Mouse (Mus musculus): ENCODE measurements around the gene Pigp. TPM values are rescaled to one million over a fixed set of nuclear protein-coding genes. Genes with fewer than 3 reads are reported as not detected.
A peak's percentile ranks its signal among the peaks of the same experiment; 100 is the strongest.
"Not testable (repeated sequence)": the region's sequence is repeated elsewhere in the genome, so short reads cannot be mapped to it uniquely, and the experiment has no call there.

Pigp gene
- polyA plus RNA-seq, 1 experiment from 2014 or later, result 82.0 TPM

- peaks cover 22% of the 10 kb centered on the region for H3K4me1 ChIP-seq
- H3K4me3 ChIP-seq, result no peak overlapping the region
- DNase-seq (ENCODE audit: low spot score), result no peak
- H3K36me3 ChIP-seq, result no peaks in the 10 kb centered on the region
- H3K27ac ChIP-seq, result no peak overlapping the region
- 85% methylated on average over 10 of the region's 10 CpGs for WGBS
- H3K9me3 ChIP-seq (replicated peaks), result no peaks in the 10 kb centered on the region
- no peaks in the 10 kb centered on the region for H3K27me3 ChIP-seq (ENCODE audit: low read depth, poor library complexity, severe bottlenecking)
Measured at GRCm38 (mm10) chr16:94350287-94350677, 21.4 kb downstream of the Pigp start.

DNA sequence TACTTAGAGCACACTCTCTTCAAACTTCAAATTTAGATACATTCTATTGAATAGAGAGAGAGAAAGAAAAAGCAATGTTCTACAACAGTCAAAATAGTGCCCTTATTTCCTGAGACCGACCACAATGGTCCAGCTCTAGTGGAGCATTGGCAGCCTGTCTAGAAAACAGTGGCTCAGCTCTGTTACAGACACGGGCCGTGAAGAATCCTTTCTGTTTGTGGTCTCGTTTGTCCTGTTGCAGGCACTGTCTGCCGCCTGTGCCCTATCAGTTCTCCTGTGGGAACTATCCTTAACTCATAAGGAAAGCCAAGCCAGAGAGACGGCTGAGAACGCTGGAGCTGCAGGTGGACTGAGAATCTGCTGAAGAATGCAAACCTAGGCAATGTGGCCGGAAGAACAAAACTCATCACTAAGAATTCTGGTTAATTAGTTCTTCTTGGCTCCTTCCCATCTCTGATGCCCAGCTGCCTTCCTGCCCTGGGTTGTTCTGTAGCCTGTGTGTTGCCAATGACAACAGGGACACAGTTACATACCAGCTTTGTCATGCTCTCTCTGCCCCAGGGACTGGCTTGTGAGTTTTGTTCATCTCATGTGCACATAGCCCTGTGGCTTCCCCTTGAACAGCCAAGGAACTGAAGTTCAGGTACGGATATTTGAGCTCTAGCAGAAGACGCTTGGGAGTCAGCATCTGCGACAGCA lies 21.9 kb downstream of the Pigp start:
- H3K27me3 ChIP-seq (ENCODE audit: low read depth, poor library complexity, severe bottlenecking), result no peaks in the 10 kb centered on the region
- no peaks in the 10 kb centered on the region for H3K36me3 ChIP-seq
- H3K27ac ChIP-seq, result no peak overlapping the region
- no peak overlapping the region for H3K4me3 ChIP-seq
- no peak for DNase-seq (ENCODE audit: low spot score)
- WGBS, result 80% methylated on average over 11 of the region's 11 CpGs
- H3K9me3 ChIP-seq (replicated peaks), result no peaks in the 10 kb centered on the region
- H3K4me1 ChIP-seq, result peaks cover 20% of the 10 kb centered on the region

DNA sequence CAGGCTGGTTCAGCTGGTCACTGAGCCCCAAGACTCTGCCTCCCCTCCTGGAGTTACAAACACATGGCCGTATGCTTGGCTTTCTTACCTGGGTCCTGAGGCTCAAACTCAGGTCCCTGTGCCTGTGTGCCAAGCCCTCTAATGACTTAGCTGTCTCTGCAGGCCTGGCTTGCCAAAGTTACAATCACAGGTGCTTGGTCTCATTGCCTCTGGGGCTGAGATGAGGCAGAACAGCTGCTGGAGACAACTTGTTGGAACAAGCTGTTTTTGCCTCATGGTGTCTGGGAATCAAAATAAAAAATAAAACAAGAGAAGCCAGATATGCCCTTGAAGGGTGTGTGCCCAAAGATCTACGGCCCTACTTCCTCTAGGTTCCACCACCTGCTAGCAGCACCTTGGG lies 22.9 kb downstream of the Pigp start:
- H3K9me3 ChIP-seq (replicated peaks), result no peaks in the 10 kb centered on the region
- H3K27me3 ChIP-seq (ENCODE audit: low read depth, poor library complexity, severe bottlenecking), result no peaks in the 10 kb centered on the region
- peaks cover 14% of the 10 kb centered on the region for H3K4me1 ChIP-seq
- no peak overlapping the region for H3K4me3 ChIP-seq
- DNase-seq (ENCODE audit: low spot score), result no peak
- H3K27ac ChIP-seq, result no peak overlapping the region
- 88% methylated on average over 2 of the region's 2 CpGs for WGBS
- H3K36me3 ChIP-seq, result no peaks in the 10 kb centered on the region

- Histone ChIP-seq H3K36me3 (no peaks in the 10 kb centered on the region), H3K27ac (no peak overlapping the region), H3K27me3 (ENCODE audit: low read depth, poor library complexity, severe bottlenecking) (no peaks in the 10 kb centered on the region), H3K9me3 (replicated peaks) (no peaks in the 10 kb centered on the region), H3K4me3 (no peak overlapping the region), H3K4me1 (peaks cover 10% of the 10 kb centered on the region)
- DNase-seq (ENCODE audit: low spot score), result no peak
- 88% methylated on average over 7 of the region's 7 CpGs for WGBS
Measured at GRCm38 (mm10) chr16:94347080-94347731, 24.4 kb downstream of the Pigp start.

GRCm38 (mm10) chr16:94345733-94346132 lies 25.9 kb downstream of the Pigp start:
- Histone ChIP-seq H3K27me3 (ENCODE audit: low read depth, poor library complexity, severe bottlenecking) (no peaks in the 10 kb centered on the region), H3K27ac (no peak overlapping the region), H3K36me3 (no peaks in the 10 kb centered on the region), H3K4me3 (no peak overlapping the region), H3K4me1 (peaks cover 10% of the 10 kb centered on the region), H3K9me3 (replicated peaks) (no peaks in the 10 kb centered on the region)
- 96% methylated on average over 1 of the region's 1 CpGs for WGBS
- DNase-seq (ENCODE audit: low spot score), result no peak

- not testable (repeated sequence) for H3K27ac ChIP-seq; DNase-seq (ENCODE audit: low spot score); H3K4me3 ChIP-seq; H3K36me3 ChIP-seq; H3K9me3 ChIP-seq (replicated peaks); H3K4me1 ChIP-seq; H3K27me3 ChIP-seq (ENCODE audit: low read depth, poor library complexity, severe bottlenecking)
- 95% methylated on average over 22 of the region's 22 CpGs for WGBS
Measured at GRCm38 (mm10) chr16:94339164-94340160, 32.2 kb downstream of the Pigp start.

DNA sequence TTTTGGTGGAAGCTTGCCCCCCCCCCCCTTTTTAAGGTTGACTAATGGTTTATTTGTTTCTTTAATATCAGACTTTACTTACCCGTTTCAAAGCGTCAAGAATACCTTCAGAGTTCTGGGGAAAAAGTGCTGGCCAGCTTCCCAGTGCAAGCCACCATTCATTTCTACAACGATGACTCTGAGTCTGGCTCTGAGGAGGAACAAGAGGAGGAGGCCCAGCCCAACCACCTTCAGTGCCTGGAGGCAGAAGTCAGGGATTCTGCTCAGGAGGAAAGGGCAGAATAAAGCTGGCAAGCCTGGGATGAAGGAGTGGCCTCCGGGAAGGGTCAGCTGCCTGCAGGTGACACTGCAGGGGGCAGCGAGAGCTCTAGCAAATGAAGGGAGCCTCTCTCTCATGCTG lies 36.0 kb downstream of the Pigp start:
- peaks cover 3% of the 10 kb centered on the region; the same call in 1 of the 2 replicates for H3K4me1 ChIP-seq
- H3K27ac ChIP-seq, result no peak overlapping the region
- H3K4me3 ChIP-seq, result no peak overlapping the region
- H3K9me3 ChIP-seq (replicated peaks), result no peaks in the 10 kb centered on the region
- peaks cover 8% of the 10 kb centered on the region for H3K27me3 ChIP-seq (ENCODE audit: low read depth, poor library complexity, severe bottlenecking)
- DNase-seq (ENCODE audit: low spot score), result no peak
- H3K36me3 ChIP-seq, result no peaks in the 10 kb centered on the region
- WGBS, result 48% methylated on average over 5 of the region's 5 CpGs

GRCm38 (mm10) chr16:94331886-94332252 lies 39.8 kb downstream of the Pigp start:
- Histone ChIP-seq H3K27ac (no peak overlapping the region), H3K36me3 (no peaks in the 10 kb centered on the region), H3K27me3 (ENCODE audit: low read depth, poor library complexity, severe bottlenecking) (peaks cover 45% of the 10 kb centered on the region), H3K4me3 (no peak overlapping the region), H3K9me3 (replicated peaks) (no peaks in the 10 kb centered on the region), H3K4me1 (peaks cover 28% of the 10 kb centered on the region)
- WGBS, result 58% methylated on average over 5 of the region's 5 CpGs
- DNase-seq (ENCODE audit: low spot score), result peak; percentile 74

- peaks cover 51% of the 10 kb centered on the region for H3K27me3 ChIP-seq (ENCODE audit: low read depth, poor library complexity, severe bottlenecking)
- H3K9me3 ChIP-seq (replicated peaks), result no peaks in the 10 kb centered on the region
- H3K4me3 ChIP-seq, result no peak overlapping the region
- DNase-seq (ENCODE audit: low spot score), result no peak
- 79% methylated on average over 9 of the region's 9 CpGs for WGBS
- no peaks in the 10 kb centered on the region for H3K36me3 ChIP-seq
- H3K27ac ChIP-seq, result no peak overlapping the region
- H3K4me1 ChIP-seq, result peaks cover 28% of the 10 kb centered on the region
Measured at GRCm38 (mm10) chr16:94331233-94331885, 40.3 kb downstream of the Pigp start.

GRCm38 (mm10) chr16:94330429-94330828 lies 41.2 kb downstream of the Pigp start:
- Histone ChIP-seq H3K9me3 (replicated peaks) (no peaks in the 10 kb centered on the region), H3K27me3 (ENCODE audit: low read depth, poor library complexity, severe bottlenecking) (peaks cover 60% of the 10 kb centered on the region), H3K4me3 (no peak overlapping the region), H3K36me3 (no peaks in the 10 kb centered on the region), H3K27ac (no peak overlapping the region), H3K4me1 (peaks cover 25% of the 10 kb centered on the region)
- DNase-seq (ENCODE audit: low spot score), result no peak
- 75% methylated on average over 5 of the region's 5 CpGs for WGBS

DNA sequence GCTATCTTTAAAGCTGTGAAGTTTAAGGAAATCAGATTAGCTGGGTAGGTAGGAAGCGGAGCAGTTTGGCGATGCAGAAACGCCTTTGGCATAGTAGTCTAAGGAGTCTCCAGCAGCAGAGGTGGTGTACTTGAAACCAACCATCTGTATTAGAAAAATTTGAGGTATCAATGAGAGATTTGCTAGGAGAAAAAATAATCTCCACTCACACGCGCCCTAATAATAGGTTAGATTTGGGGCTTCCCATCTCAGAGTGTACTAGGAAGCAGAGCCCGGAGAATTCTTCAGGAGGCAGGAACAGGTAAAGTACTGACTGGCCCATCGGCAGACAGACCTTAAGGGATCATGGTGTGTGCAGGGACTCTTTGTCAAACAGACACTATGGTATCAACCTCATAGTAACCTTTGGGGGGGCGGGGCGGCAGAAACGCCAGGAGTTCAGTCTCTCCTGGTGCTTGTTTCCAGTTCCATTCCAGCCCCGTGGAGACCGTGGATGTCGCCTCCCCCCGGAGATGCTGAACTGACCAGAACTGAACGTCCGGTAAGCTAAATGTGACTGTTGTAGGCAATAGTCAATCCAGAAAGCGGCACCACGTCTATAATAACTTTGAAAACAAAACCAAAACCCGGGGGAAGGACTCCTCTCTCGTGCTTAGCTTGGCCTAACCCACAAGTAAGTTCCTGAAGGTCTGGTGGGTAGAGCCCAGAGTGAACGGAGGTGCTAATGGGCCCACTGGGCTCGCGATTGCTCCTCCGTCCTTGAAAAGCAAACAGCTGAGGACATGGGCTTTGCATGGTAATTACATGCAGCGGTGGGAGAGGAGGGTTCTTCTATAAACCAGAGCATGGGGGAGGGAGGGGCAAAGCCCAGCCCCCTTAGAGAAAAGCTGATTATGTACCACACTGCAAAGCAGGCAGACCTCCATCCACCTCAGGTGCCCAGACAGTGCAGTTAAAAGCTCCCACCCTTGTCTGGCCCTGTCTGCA lies 42.5 kb downstream of the Pigp start:
- Histone ChIP-seq H3K27me3 (ENCODE audit: low read depth, poor library complexity, severe bottlenecking) (peaks cover 65% of the 10 kb centered on the region), H3K4me3 (peak overlapping the region; percentile 57), H3K27ac (no peak overlapping the region), H3K36me3 (no peaks in the 10 kb centered on the region), H3K9me3 (replicated peaks) (no peaks in the 10 kb centered on the region), H3K4me1 (peaks cover 25% of the 10 kb centered on the region)
- 7% methylated on average over 25 of the region's 25 CpGs for WGBS
- DNase-seq (ENCODE audit: low spot score), result peak; percentile 49
